Mouse (Mus musculus) gonadal fat pad, adult 2 months (tissue): ENCODE results near the gene Fam169a. TPM values are rescaled to one million over a fixed set of nuclear protein-coding genes. Genes with fewer than 3 reads are reported as not detected.
"Not testable (repeated sequence)": the region's sequence is repeated elsewhere in the genome, so short reads cannot be mapped to it uniquely, and the experiment has no call there.

Experiments
- DNase-seq: peaks from one replicate; pipeline ENCODE4 v3.0.0-alpha.2; 2012; ENCODE audit warnings: low read depth
- polyA plus RNA-seq: library from polyadenylated mRNA; depleted of rRNA; stranded (reverse); fragments of >200 nt; gene quantifications from 2 replicates; pipeline ENCODE4 v1.2.3, GENCODE M21; 2012

The Fam169a gene
- polyA plus RNA-seq, 1 experiment: 3.2 TPM

GRCm38 (mm10) chr13:97080201-97080600, 13.1 kb downstream of the Fam169a start:
- no peak for DNase-seq

- peak; percentile 55 for DNase-seq
Observed at GRCm38 (mm10) chr13:97080615-97081014, 13.5 kb downstream of the Fam169a start.

GRCm38 (mm10) chr13:97082432-97082831, 15.3 kb downstream of the Fam169a start:
- DNase-seq: no peak

- DNase-seq: no peak
Observed at GRCm38 (mm10) chr13:97086316-97086715, 19.2 kb downstream of the Fam169a start.

GRCm38 (mm10) chr13:97087421-97087820, 20.3 kb downstream of the Fam169a start:
- no peak for DNase-seq

- DNase-seq: no peak
Observed at GRCm38 (mm10) chr13:97088183-97088582, 21.1 kb downstream of the Fam169a start.

- peak; percentile 17 for DNase-seq
Observed at GRCm38 (mm10) chr13:97095726-97096125, 28.6 kb downstream of the Fam169a start.

GRCm38 (mm10) chr13:97099187-97099852, 32.2 kb downstream of the Fam169a start, which contains the start of gene Gm6169:
Gm6169 (minus strand) TSS chr13:97099237.
- no peak for DNase-seq

- DNase-seq: no peak
Observed at GRCm38 (mm10) chr13:97104996-97105395, 37.9 kb downstream of the Fam169a start.

- not testable (repeated sequence) for DNase-seq
Observed at GRCm38 (mm10) chr13:97107721-97108120, 40.6 kb downstream of the Fam169a start.

- no peak for DNase-seq
Observed at GRCm38 (mm10) chr13:97109046-97109445, 42.0 kb downstream of the Fam169a start.

- peak; percentile 67 for DNase-seq
Observed at GRCm38 (mm10) chr13:97121341-97121740, 54.3 kb downstream of the Fam169a start.

- not testable (repeated sequence) for DNase-seq
Observed at GRCm38 (mm10) chr13:97129654-97130053, 62.6 kb downstream of the Fam169a start.

- not testable (repeated sequence) for DNase-seq
Observed at GRCm38 (mm10) chr13:97130413-97130812, 63.3 kb downstream of the Fam169a start.

GRCm38 (mm10) chr13:97137466-97138400, 70.6 kb downstream of the Fam169a start, which contains the start of the genes Gfm2 and Nsa2:
Gfm2 (plus strand) TSS chr13:97137937.
Nsa2 (minus strand) TSS chr13:97137937.
- peak; percentile 82 for DNase-seq

- not testable (repeated sequence) for DNase-seq
Observed at GRCm38 (mm10) chr13:97138404-97138931, 71.4 kb downstream of the Fam169a start.

- peak; percentile 67 for DNase-seq
Observed at GRCm38 (mm10) chr13:97142321-97142720, 75.2 kb downstream of the Fam169a start.

- DNase-seq: no peak
Observed at GRCm38 (mm10) chr13:97145834-97146233, 78.7 kb downstream of the Fam169a start.

GRCm38 (mm10) chr13:97175520-97176264, 108.6 kb downstream of the Fam169a start:
- DNase-seq: no peak

GRCm38 (mm10) chr13:97176731-97177130, 109.6 kb downstream of the Fam169a start:
- no peak for DNase-seq

GRCm38 (mm10) chr13:97178943-97179342, 111.9 kb downstream of the Fam169a start:
- DNase-seq: no peak
